Mouse (Mus musculus) liver, adult 2 months (tissue): ENCODE data around the gene Psma6. TPM values are rescaled to one million over a fixed set of nuclear protein-coding genes. Genes with fewer than 3 reads are reported as not detected.
"Not testable (repeated sequence)": the region's sequence is repeated elsewhere in the genome, so short reads cannot be mapped to it uniquely, and the experiment has no call there.

Experiments
- DNase-seq: peaks from one replicate; pipeline ENCODE4 v3.0.0-alpha.2; 2011; ENCODE audit warnings: low read depth, low spot score; ENCODE audit errors: extremely low read depth
- H3K27ac ChIP-seq: fragments of 200-500 bp; replicated peaks from 2 replicates; pipeline ENCODE4 v1.5.1; 2012; ENCODE audit warnings: low read depth, mild to moderate bottlenecking, control low read depth, inconsistent platforms, low read length; ENCODE audit not compliant: insufficient read depth
- H3K27me3 ChIP-seq: fragments of 200-500 bp; 2 replicates; pipeline ENCODE4 v1.6.1; 2012; ENCODE audit warnings: mild to moderate bottlenecking, moderate library complexity, low read length, inconsistent platforms; ENCODE audit not compliant: control insufficient read depth, insufficient read depth
- H3K36me3 ChIP-seq: fragments of 200-500 bp; 2 replicates; pipeline ENCODE4 v1.6.1; 2012; ENCODE audit warnings: low read length, inconsistent platforms; ENCODE audit not compliant: control insufficient read depth, insufficient read depth
- H3K4me1 ChIP-seq: fragments of 200-500 bp; 2 replicates; pipeline ENCODE4 v1.6.1; 2011; ENCODE audit warnings: low read length; ENCODE audit not compliant: control insufficient read depth, insufficient read depth
- H3K4me3 ChIP-seq: fragments of 200-500 bp; 2 replicates; pipeline ENCODE4 v1.5.1; 2011; ENCODE audit warnings: low read depth, mild to moderate bottlenecking, control low read depth, low read length, moderate library complexity; ENCODE audit not compliant: insufficient read depth
- H3K79me2 ChIP-seq: fragments of 200-500 bp; 2 replicates; pipeline ENCODE4 v1.6.1; 2012; ENCODE audit warnings: inconsistent platforms, mild to moderate bottlenecking, low read length, moderate library complexity; ENCODE audit not compliant: control insufficient read depth, insufficient read depth
- H3K9ac ChIP-seq: fragments of 200-500 bp; 2 replicates; pipeline ENCODE4 v1.6.1; 2012; ENCODE audit warnings: low read depth, mild to moderate bottlenecking, control low read depth, inconsistent platforms, low read length
- CTCF ChIP-seq: fragments of 200-500 bp; IDR thresholded peaks from 2 replicates; pipeline ENCODE4 v1.5.1; 2011; ENCODE audit warnings: low read depth, low read length, control low read depth
- POLR2A ChIP-seq: fragments of 200-500 bp; IDR thresholded peaks from 2 replicates; pipeline ENCODE4 v1.6.1; 2011; ENCODE audit warnings: low read length, control low read depth; ENCODE audit not compliant: insufficient read depth; ENCODE audit errors: extremely low read depth
- WGBS: fragments of 180-500 bp; shearing (Covaris S2); methylation state at CpG from one replicate; pipeline ENCODE4 v1.1.7; 2018; 5-methylcytosine and 5-hydroxymethylcytosine counted together
- polyA plus RNA-seq: library from polyadenylated mRNA; depleted of rRNA; stranded (reverse); fragments of >200 nt; gene quantifications from 2 replicates; pipeline ENCODE4 v1.2.3, GENCODE M21; 2012; rRNA removed
- total RNA-seq: library from RNA; depleted of rRNA; stranded (reverse); fragments of >200 nt; gene quantifications from 2 replicates; pipeline ENCODE4 v1.2.3, GENCODE M21; 2014; rRNA removed

Gene Psma6
- 132 and 138 TPM in 2 replicates for total RNA-seq
- polyA plus RNA-seq = 51.5 and 55.1 TPM in 2 replicates

DNA sequence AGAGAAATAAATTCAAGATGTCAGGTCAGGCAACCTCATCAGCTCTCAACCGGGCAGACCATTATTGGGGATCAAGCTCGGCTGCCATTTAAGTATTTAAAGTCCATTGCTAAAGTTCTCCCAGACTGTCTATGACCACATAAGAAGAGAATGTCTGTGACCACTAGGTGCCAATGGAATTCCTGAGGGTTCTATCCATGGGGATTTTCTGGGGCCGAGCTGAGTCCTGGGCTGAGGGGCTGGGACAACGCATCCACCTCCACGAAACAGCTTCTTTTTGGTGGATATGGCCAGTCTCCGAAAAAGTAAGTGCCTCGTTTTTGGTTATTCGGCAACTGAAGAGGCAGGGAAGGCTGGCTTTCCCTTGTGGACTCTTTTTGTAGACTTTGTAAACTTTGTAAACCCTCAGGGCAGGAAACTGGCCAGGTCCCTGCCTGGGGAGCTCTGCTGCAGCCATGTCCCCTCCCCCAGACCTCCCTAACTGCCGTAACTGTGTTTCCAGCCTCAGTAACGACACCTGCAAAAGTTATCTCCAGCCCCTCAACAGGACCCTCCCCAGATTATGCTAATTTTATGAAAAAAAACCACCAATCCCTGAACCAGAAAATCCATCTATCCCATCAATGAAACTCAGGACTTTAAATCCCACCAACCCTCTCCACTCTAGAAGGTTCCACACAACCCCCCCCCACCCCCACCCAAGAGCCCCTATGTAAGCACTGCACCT is at the start of gene Psma6:
Psma6 (plus strand) TSS at position 200 of the 727 bp plus-strand sequence.
- TF ChIP-seq POLR2A = no peak
- TF ChIP-seq CTCF = no peak
- WGBS = 79% methylated on average over 10 of the region's 10 CpGs
- Histone ChIP-seq H3K4me1 (no peaks in the 10 kb centered on the region), H3K79me2 (no peaks in the 10 kb centered on the region), H3K27ac (no peak within 1 kb of the TSS), H3K27me3 (no peaks in the 10 kb centered on the region), H3K36me3 (peaks cover 4% of the 10 kb centered on the region; the same call in 1 of the 2 replicates), H3K9ac (no peak within 1 kb of the TSS), H3K4me3 (no peak within 1 kb of the TSS)
- DNase-seq = no peak

DNA sequence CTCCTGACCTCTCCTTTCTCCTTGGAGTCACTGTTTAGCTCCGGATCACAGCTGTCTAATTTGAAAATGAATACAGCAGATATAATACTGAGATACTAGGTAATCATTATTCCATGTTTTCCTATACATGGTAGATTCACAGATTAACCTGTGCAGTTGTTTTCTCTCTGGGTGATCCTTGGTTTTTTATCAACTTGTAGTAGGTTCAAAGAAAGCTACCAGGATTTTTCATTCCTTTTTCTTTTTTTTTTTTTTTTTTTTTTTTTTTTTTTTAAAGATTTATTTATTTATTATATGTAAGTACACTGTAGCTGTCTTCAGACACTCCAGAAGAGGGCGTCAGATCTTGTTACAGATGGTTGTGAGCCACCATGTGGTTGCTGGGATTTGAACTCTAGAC is 45.5 kb upstream of the Psma6 start:
- 97% methylated on average over 1 of the region's 2 CpGs for WGBS
- H3K27me3 ChIP-seq, H3K9ac ChIP-seq, H3K4me3 ChIP-seq, H3K4me1 ChIP-seq, DNase-seq, H3K36me3 ChIP-seq, H3K27ac ChIP-seq, H3K79me2 ChIP-seq: not testable (repeated sequence)

DNA sequence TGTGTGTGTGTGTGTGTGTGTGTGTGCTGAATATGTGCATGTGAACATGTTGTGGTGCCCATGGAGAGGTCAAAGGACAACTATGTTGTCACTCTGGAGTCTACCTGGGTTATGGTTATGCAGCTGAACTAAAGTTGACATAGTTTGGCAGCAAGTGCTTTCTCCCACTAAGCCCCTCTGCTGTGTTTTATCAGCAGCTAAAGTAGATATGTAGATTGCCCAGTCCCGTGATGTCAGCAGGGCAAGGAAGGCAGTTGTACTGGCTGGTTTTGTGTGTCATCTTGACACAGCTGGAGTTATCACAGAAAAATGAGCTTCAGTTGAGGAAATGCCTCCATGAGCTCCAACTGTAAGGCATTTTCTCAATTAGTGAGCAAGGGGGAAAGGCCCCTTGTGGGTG is 41.0 kb upstream of the Psma6 start:
- not testable (repeated sequence) for H3K4me1 ChIP-seq, H3K4me3 ChIP-seq, H3K79me2 ChIP-seq, H3K36me3 ChIP-seq, H3K9ac ChIP-seq, H3K27me3 ChIP-seq, H3K27ac ChIP-seq
- DNase-seq = peak; percentile 36
- 79% methylated on average over 1 of the region's 1 CpGs for WGBS

DNA sequence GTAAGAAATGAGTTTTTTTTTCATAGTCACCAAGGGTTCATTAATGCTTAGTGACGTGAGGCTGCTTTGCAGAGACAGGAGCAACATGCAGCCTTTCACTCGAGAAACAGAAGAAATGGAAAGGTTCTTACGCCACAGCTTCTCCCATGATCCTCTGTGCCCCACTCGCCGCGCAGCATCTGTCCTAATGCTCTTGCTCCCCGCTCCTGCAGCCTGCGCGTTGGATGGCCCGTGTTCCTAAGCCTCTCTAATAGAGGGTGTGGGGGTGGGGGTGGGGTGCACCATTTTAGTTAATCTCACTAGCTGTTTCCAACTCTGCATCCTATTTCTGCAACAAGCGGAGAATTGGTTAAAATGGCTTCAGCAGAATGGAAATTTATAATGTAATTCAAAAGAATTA is 40.0 kb upstream of the Psma6 start:
- Histone ChIP-seq H3K4me1 (no peaks in the 10 kb centered on the region; the same call in 1 of the 2 replicates), H3K79me2 (no peaks in the 10 kb centered on the region), H3K4me3 (no peak overlapping the region), H3K27ac (no peak overlapping the region), H3K36me3 (no peaks in the 10 kb centered on the region; the same call in 1 of the 2 replicates), H3K27me3 (no peaks in the 10 kb centered on the region), H3K9ac (no peak overlapping the region)
- TF ChIP-seq CTCF = no peak
- no peak for TF ChIP-seq POLR2A
- DNase-seq = no peak
- WGBS = 95% methylated on average over 11 of the region's 11 CpGs

DNA sequence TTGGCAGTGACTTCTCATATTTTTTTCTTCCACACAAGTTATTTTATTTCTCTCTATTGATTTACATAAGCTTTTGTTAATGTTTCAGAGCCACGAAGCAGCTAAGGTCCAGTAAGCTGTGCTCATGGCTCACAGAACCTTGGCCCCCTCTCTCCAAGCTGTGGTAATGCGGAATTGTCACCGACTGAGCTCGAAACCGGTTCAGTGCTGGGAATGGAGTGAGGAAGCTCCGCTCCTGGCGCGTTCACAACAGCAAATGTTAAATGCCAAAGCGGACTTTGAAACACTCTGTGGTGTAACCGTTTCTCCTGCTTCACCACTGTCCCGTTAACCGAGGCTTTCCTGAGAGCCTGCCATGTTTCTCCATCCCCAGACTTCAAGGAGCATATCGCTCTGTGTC is 39.4 kb upstream of the Psma6 start:
- H3K4me3 ChIP-seq = no peak overlapping the region
- 61% methylated on average over 13 of the region's 13 CpGs for WGBS
- H3K36me3 ChIP-seq = no peaks in the 10 kb centered on the region
- no peak overlapping the region for H3K9ac ChIP-seq
- TF ChIP-seq POLR2A (no peak), CTCF (no peak)
- peak; percentile 42 for DNase-seq
- no peak overlapping the region for H3K27ac ChIP-seq
- no peaks in the 10 kb centered on the region; the same call in 1 of the 2 replicates for H3K4me1 ChIP-seq
- H3K27me3 ChIP-seq = no peaks in the 10 kb centered on the region
- H3K79me2 ChIP-seq = no peaks in the 10 kb centered on the region

DNA sequence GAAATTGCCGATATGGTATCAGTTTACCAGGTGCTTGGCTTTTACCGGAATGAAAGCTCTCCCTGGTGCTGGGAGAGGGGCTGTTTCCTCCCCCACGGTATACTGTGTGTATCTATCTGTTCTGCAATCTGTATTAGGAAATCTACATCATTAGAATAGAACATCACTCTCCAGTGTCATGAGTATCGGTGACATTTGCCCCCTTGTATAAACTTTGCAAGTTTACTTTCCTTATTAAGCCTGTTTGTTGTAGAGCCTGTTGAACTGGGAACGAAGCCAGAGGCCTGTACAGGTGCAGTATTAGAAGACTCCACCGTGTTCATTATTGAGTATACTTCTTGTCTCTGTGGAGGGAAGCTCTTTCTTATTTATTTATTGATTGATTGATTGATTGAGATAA is 30.6 kb upstream of the Psma6 start:
- H3K4me3 ChIP-seq = no peak overlapping the region
- 23% methylated on average over 6 of the region's 6 CpGs for WGBS
- no peak overlapping the region for H3K9ac ChIP-seq
- H3K4me1 ChIP-seq = peaks cover 9% of the 10 kb centered on the region
- H3K27ac ChIP-seq = no peak overlapping the region
- H3K36me3 ChIP-seq = no peaks in the 10 kb centered on the region
- TF ChIP-seq POLR2A = no peak
- TF ChIP-seq CTCF = no peak
- peaks cover 5% of the 10 kb centered on the region for H3K27me3 ChIP-seq
- H3K79me2 ChIP-seq = peaks cover 4% of the 10 kb centered on the region; the same call in 1 of the 2 replicates
- DNase-seq = peak; percentile 88
